Mouse (Mus musculus) liver, adult 2 months (tissue): Measurements from ENCODE around the gene Rrp36. TPM values are rescaled to one million over a fixed set of nuclear protein-coding genes. Genes with fewer than 3 reads are reported as not detected.

ENCODE experiments used
- DNase-seq: peaks from one replicate; pipeline ENCODE4 v3.0.0-alpha.2; 2011; ENCODE audit warnings: low read depth, low spot score; ENCODE audit errors: extremely low read depth
- H3K27ac ChIP-seq: fragments of 200-500 bp; replicated peaks from 2 replicates; pipeline ENCODE4 v1.5.1; 2012; ENCODE audit warnings: low read depth, mild to moderate bottlenecking, control low read depth, inconsistent platforms, low read length; ENCODE audit not compliant: insufficient read depth
- H3K27me3 ChIP-seq: fragments of 200-500 bp; 2 replicates; pipeline ENCODE4 v1.6.1; 2012; ENCODE audit warnings: mild to moderate bottlenecking, moderate library complexity, low read length, inconsistent platforms; ENCODE audit not compliant: control insufficient read depth, insufficient read depth
- H3K36me3 ChIP-seq: fragments of 200-500 bp; 2 replicates; pipeline ENCODE4 v1.6.1; 2012; ENCODE audit warnings: low read length, inconsistent platforms; ENCODE audit not compliant: control insufficient read depth, insufficient read depth
- H3K4me1 ChIP-seq: fragments of 200-500 bp; 2 replicates; pipeline ENCODE4 v1.6.1; 2011; ENCODE audit warnings: low read length; ENCODE audit not compliant: control insufficient read depth, insufficient read depth
- H3K4me3 ChIP-seq: fragments of 200-500 bp; 2 replicates; pipeline ENCODE4 v1.5.1; 2011; ENCODE audit warnings: low read depth, mild to moderate bottlenecking, control low read depth, low read length, moderate library complexity; ENCODE audit not compliant: insufficient read depth
- H3K79me2 ChIP-seq: fragments of 200-500 bp; 2 replicates; pipeline ENCODE4 v1.6.1; 2012; ENCODE audit warnings: inconsistent platforms, mild to moderate bottlenecking, low read length, moderate library complexity; ENCODE audit not compliant: control insufficient read depth, insufficient read depth
- H3K9ac ChIP-seq: fragments of 200-500 bp; 2 replicates; pipeline ENCODE4 v1.6.1; 2012; ENCODE audit warnings: low read depth, mild to moderate bottlenecking, control low read depth, inconsistent platforms, low read length
- CTCF ChIP-seq: fragments of 200-500 bp; IDR thresholded peaks from 2 replicates; pipeline ENCODE4 v1.5.1; 2011; ENCODE audit warnings: low read depth, low read length, control low read depth
- POLR2A ChIP-seq: fragments of 200-500 bp; IDR thresholded peaks from 2 replicates; pipeline ENCODE4 v1.6.1; 2011; ENCODE audit warnings: low read length, control low read depth; ENCODE audit not compliant: insufficient read depth; ENCODE audit errors: extremely low read depth
- WGBS: fragments of 180-500 bp; shearing (Covaris S2); methylation state at CpG from one replicate; pipeline ENCODE4 v1.1.7; 2018; 5-methylcytosine and 5-hydroxymethylcytosine counted together
- polyA plus RNA-seq: library from polyadenylated mRNA; depleted of rRNA; stranded (reverse); fragments of >200 nt; gene quantifications from 2 replicates; pipeline ENCODE4 v1.2.3, GENCODE M21; 2012
- total RNA-seq: library from RNA; depleted of rRNA; stranded (reverse); fragments of >200 nt; gene quantifications from 2 replicates; pipeline ENCODE4 v1.2.3, GENCODE M21; 2014

The Rrp36 gene
- total and polyA plus RNA-seq, 2 experiments = 20.3 to 31.6 TPM

DNA sequence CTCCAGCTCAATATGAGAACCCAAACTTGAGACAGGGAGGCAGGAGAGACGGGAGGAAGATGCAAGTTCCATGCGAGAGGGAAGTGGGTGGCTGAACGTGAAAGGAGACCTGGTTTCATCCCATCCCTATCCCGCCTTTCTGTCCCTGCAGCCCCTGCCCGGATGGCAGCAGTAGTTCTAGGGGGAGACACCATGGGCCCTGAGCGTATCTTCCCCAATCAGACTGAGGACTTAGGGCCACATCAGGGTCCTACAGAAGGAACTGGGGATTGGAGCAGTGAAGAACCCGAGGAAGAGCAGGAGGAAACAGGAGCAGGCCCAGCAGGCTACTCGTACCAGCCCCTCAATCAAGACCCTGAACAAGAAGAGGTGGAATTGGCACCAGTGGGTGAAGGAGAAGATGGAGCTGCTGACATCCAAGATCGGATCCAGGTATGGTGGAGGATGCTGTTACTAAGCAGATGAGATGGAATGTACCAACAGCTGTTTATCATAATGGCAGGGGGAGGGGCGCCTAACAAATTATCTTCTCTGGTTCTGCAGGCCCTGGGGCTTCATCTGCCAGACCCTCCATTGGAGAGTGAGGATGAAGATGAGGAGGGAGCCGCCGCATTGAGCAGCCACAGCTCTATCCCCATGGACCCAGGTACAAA lies 7.4 kb upstream of the Rrp36 start:
- no peak for TF ChIP-seq CTCF
- no peak for TF ChIP-seq POLR2A
- Histone ChIP-seq H3K27ac (no peak overlapping the region), H3K79me2 (peaks cover 7% of the 10 kb centered on the region; the same call in 1 of the 2 replicates), H3K4me1 (peaks cover 11% of the 10 kb centered on the region), H3K9ac (peak overlapping the region; percentile 73), H3K27me3 (no peaks in the 10 kb centered on the region), H3K36me3 (peaks cover 3% of the 10 kb centered on the region), H3K4me3 (peak overlapping the region; percentile 70)
- DNase-seq = no peak
- WGBS = 33% methylated on average over 12 of the region's 12 CpGs

- peak within 1 kb of the TSS; percentile 89 for H3K4me3 ChIP-seq
- H3K79me2 ChIP-seq = peaks cover 7% of the 10 kb centered on the region; the same call in 1 of the 2 replicates
- H3K27ac ChIP-seq = peak within 1 kb of the TSS; percentile 74
- H3K9ac ChIP-seq = peak within 1 kb of the TSS; percentile 89
- H3K4me1 ChIP-seq = peaks cover 11% of the 10 kb centered on the region
- peak; percentile 94 for DNase-seq
- H3K36me3 ChIP-seq = peaks cover 5% of the 10 kb centered on the region
- WGBS = under 1% methylated on average over 49 of the region's 49 CpGs
- no peaks in the 10 kb centered on the region for H3K27me3 ChIP-seq
- no peak for TF ChIP-seq CTCF
- peak; percentile 56; the same call in 1 of the 2 replicates for TF ChIP-seq POLR2A
Measured at GRCm38 (mm10) chr17:46680760-46681373, 6.7 kb upstream of the Rrp36 start, which contains the start of gene Klhdc3. Gene Klhdc3 (minus strand): TSS chr17:46680914.

GRCm38 (mm10) chr17:46679843-46680759 lies 5.9 kb upstream of the Rrp36 start:
- Histone ChIP-seq H3K79me2 (peaks cover 7% of the 10 kb centered on the region; the same call in 1 of the 2 replicates), H3K9ac (peak overlapping the region; percentile 89), H3K4me1 (peaks cover 11% of the 10 kb centered on the region), H3K4me3 (peak overlapping the region; percentile 89), H3K27me3 (no peaks in the 10 kb centered on the region), H3K36me3 (peaks cover 9% of the 10 kb centered on the region), H3K27ac (peak overlapping the region; percentile 74)
- DNase-seq = peak; percentile 19
- WGBS = 1% methylated on average over 34 of the region's 34 CpGs
- TF ChIP-seq CTCF (peak; percentile 36; the same call in 1 of the 2 replicates), POLR2A (no peak)

GRCm38 (mm10) chr17:46678911-46679310 lies 4.8 kb upstream of the Rrp36 start:
- Histone ChIP-seq H3K27ac (no peak overlapping the region), H3K4me3 (no peak overlapping the region), H3K36me3 (peaks cover 9% of the 10 kb centered on the region), H3K4me1 (peaks cover 14% of the 10 kb centered on the region), H3K27me3 (no peaks in the 10 kb centered on the region), H3K79me2 (peaks cover 7% of the 10 kb centered on the region; the same call in 1 of the 2 replicates), H3K9ac (no peak overlapping the region)
- TF ChIP-seq CTCF = no peak
- TF ChIP-seq POLR2A = no peak
- no peak for DNase-seq
- 69% methylated on average over 9 of the region's 9 CpGs for WGBS

GRCm38 (mm10) chr17:46678416-46678815 lies 4.3 kb upstream of the Rrp36 start, which contains the start of gene Mea1:
Gene Mea1 (plus strand): TSS chr17:46678793.
- DNase-seq = peak; percentile 16
- H3K4me1 ChIP-seq = peaks cover 16% of the 10 kb centered on the region
- 0 out of 2 replicates have a peak within 1 kb of the TSS, but pooled peaks have one; percentile 29 for H3K9ac ChIP-seq
- 75% methylated on average over 9 of the region's 9 CpGs for WGBS
- H3K79me2 ChIP-seq = peaks cover 7% of the 10 kb centered on the region; the same call in 1 of the 2 replicates
- H3K4me3 ChIP-seq = peak within 1 kb of the TSS; percentile 9; the same call in 1 of the 2 replicates
- no peaks in the 10 kb centered on the region for H3K27me3 ChIP-seq
- H3K36me3 ChIP-seq = peaks cover 9% of the 10 kb centered on the region
- TF ChIP-seq POLR2A (no peak), CTCF (no peak)
- no peak within 1 kb of the TSS for H3K27ac ChIP-seq
